Mouse (Mus musculus): ENCODE results near the gene Nptn. TPM values are rescaled to one million over a fixed set of nuclear protein-coding genes. Genes with fewer than 3 reads are reported as not detected.

The Nptn gene
- polyA plus RNA-seq, 1 experiment from 2014 or later = 145 TPM

- H3K9me3 ChIP-seq (ENCODE audit: control insufficient read depth) = no peaks in the 10 kb centered on the region
- TF ChIP-seq CTCF (IDR thresholded peaks at IDR 0.05; ENCODE audit: low read depth) = no peak
- H3K27ac ChIP-seq (ENCODE audit: low read depth, low read length) = no peak overlapping the region
- H3K4me3 ChIP-seq (ENCODE audit: low read depth, low read length) = no peak overlapping the region
- no peaks in the 10 kb centered on the region for H3K27me3 ChIP-seq (replicated peaks; ENCODE audit: control insufficient read depth, insufficient read depth, low read length)
- H3K4me2 ChIP-seq (replicated peaks; ENCODE audit: low read depth) = no peak overlapping the region
- H3K9ac ChIP-seq (ENCODE audit: low read depth, low read length) = no peak overlapping the region
- ATAC-seq = no peak
- H3K36me3 ChIP-seq (ENCODE audit: control insufficient read depth, insufficient read depth) = peaks cover 15% of the 10 kb centered on the region; the same call in 1 of the 2 replicates
- no peaks in the 10 kb centered on the region for H3K4me1 ChIP-seq (replicated peaks; ENCODE audit: control insufficient read depth, insufficient read depth, low read length)
- WGBS = 89% methylated on average over 2 of the region's 2 CpGs
Observed at GRCm38 (mm10) chr9:58656824-58657223, 74.8 kb downstream of the Nptn start.

GRCm38 (mm10) chr9:58657735-58658512, 75.9 kb downstream of the Nptn start:
- Histone ChIP-seq H3K4me2 (replicated peaks; ENCODE audit: low read depth) (no peak overlapping the region), H3K4me1 (replicated peaks; ENCODE audit: control insufficient read depth, insufficient read depth, low read length) (no peaks in the 10 kb centered on the region), H3K36me3 (ENCODE audit: control insufficient read depth, insufficient read depth) (peaks cover 20% of the 10 kb centered on the region), H3K27ac (ENCODE audit: low read depth, low read length) (no peak overlapping the region), H3K9me3 (ENCODE audit: control insufficient read depth) (no peaks in the 10 kb centered on the region), H3K4me3 (ENCODE audit: low read depth, low read length) (no peak overlapping the region), H3K27me3 (replicated peaks; ENCODE audit: control insufficient read depth, insufficient read depth, low read length) (no peaks in the 10 kb centered on the region), H3K9ac (ENCODE audit: low read depth, low read length) (no peak overlapping the region)
- WGBS = 73% methylated on average over 5 of the region's 5 CpGs
- ATAC-seq = no peak
- no peak for TF ChIP-seq CTCF (IDR thresholded peaks at IDR 0.05; ENCODE audit: low read depth)

GRCm38 (mm10) chr9:58658596-58659309, 76.7 kb downstream of the Nptn start:
- 0 out of 2 replicates have a peak overlapping the region, but pooled peaks have one; percentile 15 for H3K27ac ChIP-seq (ENCODE audit: low read depth, low read length)
- peaks cover 20% of the 10 kb centered on the region for H3K36me3 ChIP-seq (ENCODE audit: control insufficient read depth, insufficient read depth)
- H3K4me1 ChIP-seq (replicated peaks; ENCODE audit: control insufficient read depth, insufficient read depth, low read length) = no peaks in the 10 kb centered on the region
- no peak overlapping the region for H3K4me2 ChIP-seq (replicated peaks; ENCODE audit: low read depth)
- H3K9ac ChIP-seq (ENCODE audit: low read depth, low read length) = no peak overlapping the region
- no peak for ATAC-seq
- H3K4me3 ChIP-seq (ENCODE audit: low read depth, low read length) = no peak overlapping the region
- no peaks in the 10 kb centered on the region for H3K27me3 ChIP-seq (replicated peaks; ENCODE audit: control insufficient read depth, insufficient read depth, low read length)
- 78% methylated on average over 4 of the region's 4 CpGs for WGBS
- TF ChIP-seq CTCF (IDR thresholded peaks at IDR 0.05; ENCODE audit: low read depth) = no peak
- H3K9me3 ChIP-seq (ENCODE audit: control insufficient read depth) = no peaks in the 10 kb centered on the region

GRCm38 (mm10) chr9:58659331-58659730, 77.3 kb downstream of the Nptn start:
- no peak for ATAC-seq
- Histone ChIP-seq H3K27ac (ENCODE audit: low read depth, low read length) (no peak overlapping the region), H3K27me3 (replicated peaks; ENCODE audit: control insufficient read depth, insufficient read depth, low read length) (no peaks in the 10 kb centered on the region), H3K4me3 (ENCODE audit: low read depth, low read length) (no peak overlapping the region), H3K9me3 (ENCODE audit: control insufficient read depth) (no peaks in the 10 kb centered on the region), H3K4me2 (replicated peaks; ENCODE audit: low read depth) (no peak overlapping the region), H3K9ac (ENCODE audit: low read depth, low read length) (no peak overlapping the region), H3K4me1 (replicated peaks; ENCODE audit: control insufficient read depth, insufficient read depth, low read length) (no peaks in the 10 kb centered on the region), H3K36me3 (ENCODE audit: control insufficient read depth, insufficient read depth) (peaks cover 20% of the 10 kb centered on the region)
- 0 out of 2 replicates have a peak, but pooled peaks have one; percentile 6 for TF ChIP-seq CTCF (IDR thresholded peaks at IDR 0.05; ENCODE audit: low read depth)
- 96% methylated on average over 3 of the region's 3 CpGs for WGBS

GRCm38 (mm10) chr9:58659989-58660388, 77.9 kb downstream of the Nptn start:
- ATAC-seq = no peak
- Histone ChIP-seq H3K4me3 (ENCODE audit: low read depth, low read length) (no peak overlapping the region), H3K36me3 (ENCODE audit: control insufficient read depth, insufficient read depth) (peaks cover 20% of the 10 kb centered on the region), H3K9ac (ENCODE audit: low read depth, low read length) (no peak overlapping the region), H3K27me3 (replicated peaks; ENCODE audit: control insufficient read depth, insufficient read depth, low read length) (no peaks in the 10 kb centered on the region), H3K4me2 (replicated peaks; ENCODE audit: low read depth) (no peak overlapping the region), H3K9me3 (ENCODE audit: control insufficient read depth) (no peaks in the 10 kb centered on the region), H3K4me1 (replicated peaks; ENCODE audit: control insufficient read depth, insufficient read depth, low read length) (no peaks in the 10 kb centered on the region), H3K27ac (ENCODE audit: low read depth, low read length) (no peak overlapping the region)
- no peak for TF ChIP-seq CTCF (IDR thresholded peaks at IDR 0.05; ENCODE audit: low read depth)
- 80% methylated on average over 9 of the region's 9 CpGs for WGBS

GRCm38 (mm10) chr9:58660673-58661072, 78.6 kb downstream of the Nptn start:
- Histone ChIP-seq H3K27ac (ENCODE audit: low read depth, low read length) (no peak overlapping the region), H3K36me3 (ENCODE audit: control insufficient read depth, insufficient read depth) (peaks cover 22% of the 10 kb centered on the region), H3K9me3 (ENCODE audit: control insufficient read depth) (no peaks in the 10 kb centered on the region), H3K4me1 (replicated peaks; ENCODE audit: control insufficient read depth, insufficient read depth, low read length) (no peaks in the 10 kb centered on the region), H3K27me3 (replicated peaks; ENCODE audit: control insufficient read depth, insufficient read depth, low read length) (no peaks in the 10 kb centered on the region), H3K9ac (ENCODE audit: low read depth, low read length) (no peak overlapping the region), H3K4me2 (replicated peaks; ENCODE audit: low read depth) (no peak overlapping the region), H3K4me3 (ENCODE audit: low read depth, low read length) (no peak overlapping the region)
- no peak for TF ChIP-seq CTCF (IDR thresholded peaks at IDR 0.05; ENCODE audit: low read depth)
- WGBS = 78% methylated on average over 3 of the region's 3 CpGs
- no peak for ATAC-seq

Measured in intestine, postnatal 0 days (tissue).